In genomic region chr17:8051247-8051646, GRCm38 (mm10) we compare ENCODE assay signal across 8 mouse cellular contexts.
DNase-seq lines count a peak whose midpoint lies in the region; ATAC-seq lines count a peak whose summit lies in the region.
"Not testable (repeated sequence)": the region's sequence is repeated elsewhere in the genome, so short reads cannot be mapped to it uniquely, and the experiment has no call there.

No protein-coding gene starts in this region.

- not testable (repeated sequence) for H3K27ac ChIP-seq in hindbrain, embryonic 13.5 days

- H3K9ac ChIP-seq in hindbrain, embryonic 13.5 days: not testable (repeated sequence)

- H3K9me3 ChIP-seq in hindbrain, embryonic 13.5 days: not testable (repeated sequence)

- not testable (repeated sequence) for H3K36me3 ChIP-seq in hindbrain, embryonic 13.5 days

- ATAC-seq in hindbrain, embryonic 13.5 days (ENCODE audit: low FRiP score): peak; percentile 66; the same call in 1 of the 2 replicates

- DNase-seq in Muller cell, postnatal 12 days (ENCODE audit: inconsistent ontology term): peak; percentile 0
- DNase-seq in cerebellum, adult 9-10 months: peak; percentile 87
- peak; percentile 65 to 93 for DNase-seq in frontal cortex, adult 2 months (ENCODE audit: extremely low spot score in 1 of 2, low spot score in 1 of 2)
- peak; percentile 71 for DNase-seq in layer of hippocampus, adult 9-11 months
- peak; percentile 82 for DNase-seq in lung, postnatal 25 days (ENCODE audit: low spot score)
- DNase-seq in retina, embryonic 14.5 days (ENCODE audit: low spot score): peak; percentile 70
- peak; percentile 88 for DNase-seq in thymus, postnatal 4 days

- H3K4me1 ChIP-seq in hindbrain, embryonic 13.5 days (replicated peaks): not testable (repeated sequence)

- not testable (repeated sequence) for H3K4me3 ChIP-seq in hindbrain, embryonic 13.5 days

- not testable (repeated sequence) for H3K27me3 ChIP-seq in hindbrain, embryonic 13.5 days

- WGBS in hindbrain, embryonic 13.5 days: 34% methylated on average over 3 of the region's 3 CpGs

- not testable (repeated sequence) for H3K4me2 ChIP-seq in hindbrain, embryonic 13.5 days

Comparison
In these comparisons a context has a peak if more than half of its experiments do, and no peak if none do; other contexts are left out.
1. DNase-seq: peak in every context shown above with its lines; median percentile 88 in thymus, postnatal 4 days; 87 in cerebellum, adult 9-10 months; 82 in lung, postnatal 25 days; 79 in frontal cortex, adult 2 months; 71 in layer of hippocampus, adult 9-11 months; 70 in retina, embryonic 14.5 days; 0 in Muller cell, postnatal 12 days.